Mouse (Mus musculus): ENCODE data around the gene Kcnab1. TPM values are rescaled to one million over a fixed set of nuclear protein-coding genes. Genes with fewer than 3 reads are reported as not detected.

Kcnab1 gene
- polyA plus RNA-seq, 1 experiment from 2014 or later, result 6.7 TPM

GRCm38 (mm10) chr3:65145152-65145551 lies 36.0 kb downstream of the Kcnab1 start:
- Histone ChIP-seq H3K27ac (replicated peaks) (no peak overlapping the region), H3K9me3 (replicated peaks) (no peaks in the 10 kb centered on the region), H3K36me3 (no peaks in the 10 kb centered on the region), H3K4me3 (no peak overlapping the region), H3K27me3 (ENCODE audit: low read depth, poor library complexity, severe bottlenecking) (no peaks in the 10 kb centered on the region), H3K4me1 (peaks cover 16% of the 10 kb centered on the region)
- peak; percentile 22 for DNase-seq (ENCODE audit: low spot score)
- WGBS, result 24% methylated on average over 5 of the region's 5 CpGs

GRCm38 (mm10) chr3:65151808-65152207 lies 42.6 kb downstream of the Kcnab1 start:
- Histone ChIP-seq H3K9me3 (replicated peaks) (no peaks in the 10 kb centered on the region), H3K4me3 (no peak overlapping the region), H3K4me1 (no peaks in the 10 kb centered on the region), H3K36me3 (no peaks in the 10 kb centered on the region), H3K27me3 (ENCODE audit: low read depth, poor library complexity, severe bottlenecking) (no peaks in the 10 kb centered on the region), H3K27ac (replicated peaks) (no peak overlapping the region)
- 90% methylated on average over 1 of the region's 1 CpGs for WGBS
- DNase-seq (ENCODE audit: low spot score), result no peak

GRCm38 (mm10) chr3:65172964-65173363 lies 63.8 kb downstream of the Kcnab1 start:
- Histone ChIP-seq H3K27ac (replicated peaks) (no peak overlapping the region), H3K36me3 (no peaks in the 10 kb centered on the region), H3K4me3 (no peak overlapping the region), H3K9me3 (replicated peaks) (no peaks in the 10 kb centered on the region), H3K27me3 (ENCODE audit: low read depth, poor library complexity, severe bottlenecking) (no peaks in the 10 kb centered on the region), H3K4me1 (no peaks in the 10 kb centered on the region)
- DNase-seq (ENCODE audit: low spot score), result no peak
- WGBS, result 86% methylated on average over 5 of the region's 5 CpGs

GRCm38 (mm10) chr3:65174564-65174963 lies 65.4 kb downstream of the Kcnab1 start:
- WGBS, result 75% methylated on average over 12 of the region's 12 CpGs
- H3K4me3 ChIP-seq, result no peak overlapping the region
- no peaks in the 10 kb centered on the region for H3K9me3 ChIP-seq (replicated peaks)
- H3K27ac ChIP-seq (replicated peaks), result no peak overlapping the region
- H3K4me1 ChIP-seq, result no peaks in the 10 kb centered on the region
- DNase-seq (ENCODE audit: low spot score), result no peak
- H3K27me3 ChIP-seq (ENCODE audit: low read depth, poor library complexity, severe bottlenecking), result no peaks in the 10 kb centered on the region
- H3K36me3 ChIP-seq, result no peaks in the 10 kb centered on the region

- WGBS, result 80% methylated on average over 4 of the region's 4 CpGs
- H3K4me1 ChIP-seq, result no peaks in the 10 kb centered on the region
- H3K9me3 ChIP-seq (replicated peaks), result no peaks in the 10 kb centered on the region
- H3K4me3 ChIP-seq, result no peak overlapping the region
- H3K27me3 ChIP-seq (ENCODE audit: low read depth, poor library complexity, severe bottlenecking), result no peaks in the 10 kb centered on the region
- no peak for DNase-seq (ENCODE audit: low spot score)
- H3K27ac ChIP-seq (replicated peaks), result no peak overlapping the region
- H3K36me3 ChIP-seq, result no peaks in the 10 kb centered on the region
These were observed 66.6 kb downstream of the Kcnab1 start for GRCm38 (mm10) chr3:65175819-65176218.

GRCm38 (mm10) chr3:65176846-65177245 lies 67.7 kb downstream of the Kcnab1 start:
- Histone ChIP-seq H3K27me3 (ENCODE audit: low read depth, poor library complexity, severe bottlenecking) (no peaks in the 10 kb centered on the region), H3K27ac (replicated peaks) (no peak overlapping the region), H3K4me1 (no peaks in the 10 kb centered on the region), H3K36me3 (no peaks in the 10 kb centered on the region), H3K9me3 (replicated peaks) (no peaks in the 10 kb centered on the region), H3K4me3 (no peak overlapping the region)
- DNase-seq (ENCODE audit: low spot score), result no peak

GRCm38 (mm10) chr3:65187833-65188698 lies 78.9 kb downstream of the Kcnab1 start:
- H3K4me3 ChIP-seq, result no peak overlapping the region
- H3K4me1 ChIP-seq, result 0 out of 2 replicates have a peak, but pooled peaks cover 3% of the 10 kb centered on the region
- 81% methylated on average over 7 of the region's 7 CpGs for WGBS
- no peak for DNase-seq (ENCODE audit: low spot score)
- H3K27ac ChIP-seq (replicated peaks), result no peak overlapping the region
- no peaks in the 10 kb centered on the region for H3K27me3 ChIP-seq (ENCODE audit: low read depth, poor library complexity, severe bottlenecking)
- no peaks in the 10 kb centered on the region for H3K36me3 ChIP-seq
- H3K9me3 ChIP-seq (replicated peaks), result no peaks in the 10 kb centered on the region

GRCm38 (mm10) chr3:65200611-65201010 lies 91.4 kb downstream of the Kcnab1 start:
- peaks cover 28% of the 10 kb centered on the region for H3K4me1 ChIP-seq
- H3K27me3 ChIP-seq (ENCODE audit: low read depth, poor library complexity, severe bottlenecking), result no peaks in the 10 kb centered on the region
- no peak for DNase-seq (ENCODE audit: low spot score)
- H3K4me3 ChIP-seq, result no peak overlapping the region
- WGBS, result 87% methylated on average over 1 of the region's 1 CpGs
- no peaks in the 10 kb centered on the region for H3K9me3 ChIP-seq (replicated peaks)
- no peak overlapping the region for H3K27ac ChIP-seq (replicated peaks)
- H3K36me3 ChIP-seq, result no peaks in the 10 kb centered on the region

GRCm38 (mm10) chr3:65203361-65204117 lies 94.4 kb downstream of the Kcnab1 start:
- H3K4me1 ChIP-seq, result peaks cover 38% of the 10 kb centered on the region
- peak overlapping the region; percentile 78 for H3K27ac ChIP-seq (replicated peaks)
- H3K27me3 ChIP-seq (ENCODE audit: low read depth, poor library complexity, severe bottlenecking), result no peaks in the 10 kb centered on the region
- H3K4me3 ChIP-seq, result no peak overlapping the region
- 38% methylated on average over 8 of the region's 8 CpGs for WGBS
- DNase-seq (ENCODE audit: low spot score), result peak; percentile 26
- no peaks in the 10 kb centered on the region for H3K9me3 ChIP-seq (replicated peaks)
- no peaks in the 10 kb centered on the region for H3K36me3 ChIP-seq

- WGBS, result 53% methylated on average over 6 of the region's 6 CpGs
- peaks cover 38% of the 10 kb centered on the region for H3K4me1 ChIP-seq
- no peak overlapping the region for H3K4me3 ChIP-seq
- no peaks in the 10 kb centered on the region for H3K9me3 ChIP-seq (replicated peaks)
- DNase-seq (ENCODE audit: low spot score), result peak; percentile 14
- peak overlapping the region; percentile 78 for H3K27ac ChIP-seq (replicated peaks)
- no peaks in the 10 kb centered on the region for H3K36me3 ChIP-seq
- no peaks in the 10 kb centered on the region for H3K27me3 ChIP-seq (ENCODE audit: low read depth, poor library complexity, severe bottlenecking)
These were observed 95.3 kb downstream of the Kcnab1 start for GRCm38 (mm10) chr3:65204356-65205075.

GRCm38 (mm10) chr3:65205539-65206020 lies 96.4 kb downstream of the Kcnab1 start:
- Histone ChIP-seq H3K27me3 (ENCODE audit: low read depth, poor library complexity, severe bottlenecking) (no peaks in the 10 kb centered on the region), H3K4me1 (peaks cover 38% of the 10 kb centered on the region), H3K9me3 (replicated peaks) (no peaks in the 10 kb centered on the region), H3K4me3 (no peak overlapping the region), H3K27ac (replicated peaks) (peak overlapping the region; percentile 78), H3K36me3 (no peaks in the 10 kb centered on the region)
- peak; percentile 29 for DNase-seq (ENCODE audit: low spot score)
- WGBS, result 57% methylated on average over 8 of the region's 8 CpGs

- Histone ChIP-seq H3K27me3 (ENCODE audit: low read depth, poor library complexity, severe bottlenecking) (no peaks in the 10 kb centered on the region), H3K36me3 (no peaks in the 10 kb centered on the region), H3K9me3 (replicated peaks) (no peaks in the 10 kb centered on the region), H3K4me1 (peaks cover 7% of the 10 kb centered on the region; the same call in 1 of the 2 replicates), H3K4me3 (no peak overlapping the region), H3K27ac (replicated peaks) (no peak overlapping the region)
- 82% methylated on average over 2 of the region's 2 CpGs for WGBS
- DNase-seq (ENCODE audit: low spot score), result no peak
These were observed 104.5 kb downstream of the Kcnab1 start for GRCm38 (mm10) chr3:65213725-65214124.

Data from midbrain, embryonic 10.5 days (tissue).